ENCODE assay signal across 14 mouse cellular contexts in the genomic region with DNA sequence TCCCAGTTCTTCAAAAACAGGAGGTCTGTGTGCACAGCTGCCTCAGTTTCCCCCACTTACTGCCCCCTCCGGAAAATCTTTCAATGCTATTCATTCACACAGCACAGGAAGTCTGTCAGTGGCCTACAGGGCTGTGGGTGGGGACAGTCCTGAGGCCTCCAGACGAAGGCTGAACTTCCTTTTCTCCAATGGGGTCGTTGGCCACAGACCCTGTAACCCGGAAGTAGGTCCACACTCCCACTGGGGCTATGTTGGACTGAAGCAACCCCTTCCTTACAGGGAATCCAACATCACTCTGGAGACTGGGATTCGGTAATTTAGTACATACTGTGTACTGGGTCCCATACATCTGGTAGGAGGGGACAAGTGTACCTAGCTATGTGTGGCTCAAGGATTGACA. TPM values are rescaled to one million over a fixed set of nuclear protein-coding genes. Genes with fewer than 3 reads are reported as not detected.
A peak's percentile ranks its signal among the peaks of the same experiment; 100 is the strongest.
DNase-seq lines count a peak whose midpoint lies in the region; ATAC-seq lines count a peak whose summit lies in the region.
"Had no signal": no experiment of that assay in that cellular context is flagged by ENCODE, and none has a peak within 500 bp of the region (broad histone marks: within the 10 kb centered on the region; RNA-seq: fewer than 3 reads in every experiment).

No protein-coding gene starts in this region.

- 66% methylated on average over 5 of the region's 5 CpGs for WGBS in intestine, embryonic 16.5 days
- 64% methylated on average over 5 of the region's 5 CpGs for WGBS in intestine, embryonic 15.5 days
- WGBS in embryonic facial prominence, embryonic 10.5 days = 65% methylated on average over 5 of the region's 5 CpGs

- peaks cover 50% of the 10 kb centered on the region for H3K4me1 ChIP-seq in intestine, embryonic 16.5 days (ENCODE audit: control insufficient read depth, insufficient read depth, low read length)
- H3K4me1 ChIP-seq in intestine, embryonic 15.5 days (replicated peaks) = peaks cover 44% of the 10 kb centered on the region
- H3K4me1 ChIP-seq in embryonic facial prominence, embryonic 10.5 days = peaks cover 78% of the 10 kb centered on the region

- no peak overlapping the region for H3K4me3 ChIP-seq in intestine, embryonic 16.5 days (ENCODE audit: low read length)
- no peak overlapping the region for H3K4me3 ChIP-seq in intestine, embryonic 15.5 days (replicated peaks)
- H3K4me3 ChIP-seq in embryonic facial prominence, embryonic 10.5 days = 0 out of 2 replicates have a peak overlapping the region, but pooled peaks have one; percentile 8

- H3K36me3 ChIP-seq in intestine, embryonic 16.5 days (ENCODE audit: control insufficient read depth, insufficient read depth, low read length) = no peaks in the 10 kb centered on the region
- no peaks in the 10 kb centered on the region for H3K36me3 ChIP-seq in intestine, embryonic 15.5 days
- 0 out of 2 replicates have a peak, but pooled peaks cover under 1% of the 10 kb centered on the region for H3K36me3 ChIP-seq in embryonic facial prominence, embryonic 10.5 days (replicated peaks)

- H3K9ac ChIP-seq in intestine, embryonic 16.5 days (ENCODE audit: low read depth, low read length) = peak overlapping the region; percentile 35; the same call in 1 of the 2 replicates
- no peak overlapping the region for H3K9ac ChIP-seq in intestine, embryonic 15.5 days

- no peak overlapping the region for H3K4me2 ChIP-seq in intestine, embryonic 16.5 days (ENCODE audit: low read depth, low read length)
- no peak overlapping the region for H3K4me2 ChIP-seq in intestine, embryonic 15.5 days (replicated peaks)

- no peak for ATAC-seq in intestine, embryonic 16.5 days
- no peak for ATAC-seq in intestine, embryonic 15.5 days
- ATAC-seq: hindbrain, postnatal 0 days had no signal

- peak; percentile 60 to 61 for DNase-seq in spleen, postnatal 36 days (ENCODE audit: low spot score in 2 of 2)
- DNase-seq in spleen, postnatal 4 days (ENCODE audit: low spot score in 2 of 2) = no peak
- DNase-seq in embryonic facial prominence, embryonic 10.5 days (ENCODE audit: low spot score) = no peak
- DNase-seq in thymus, postnatal 4 days = peak; percentile 34
- no peak for DNase-seq in urinary bladder, postnatal 10 days (ENCODE audit: low spot score)
- DNase-seq: adrenal gland, adult 2 months; cerebellum, adult 8-10 months; embryo, embryonic 11 days; heart, postnatal 10 days; kidney, postnatal 14 days; lung, adult 18-20 months had no signal

- no peaks in the 10 kb centered on the region for H3K9me3 ChIP-seq in intestine, embryonic 16.5 days (ENCODE audit: control insufficient read depth, low read length)
- H3K9me3 ChIP-seq in intestine, embryonic 15.5 days = no peaks in the 10 kb centered on the region
- H3K9me3 ChIP-seq in embryonic facial prominence, embryonic 10.5 days = no peaks in the 10 kb centered on the region

- H3K27me3 ChIP-seq in intestine, embryonic 16.5 days (replicated peaks; ENCODE audit: control insufficient read depth, insufficient read depth, low read length) = no peaks in the 10 kb centered on the region
- H3K27me3 ChIP-seq in intestine, embryonic 15.5 days (replicated peaks) = no peaks in the 10 kb centered on the region
- H3K27me3 ChIP-seq in embryonic facial prominence, embryonic 10.5 days (replicated peaks; ENCODE audit: low read depth, poor library complexity, severe bottlenecking) = peaks cover 10% of the 10 kb centered on the region

- peak overlapping the region; percentile 41 for H3K27ac ChIP-seq in intestine, embryonic 16.5 days (ENCODE audit: low read length)
- H3K27ac ChIP-seq in intestine, embryonic 15.5 days = no peak overlapping the region
- peak overlapping the region; percentile 76 for H3K27ac ChIP-seq in embryonic facial prominence, embryonic 10.5 days (replicated peaks)
- H3K27ac ChIP-seq: hindbrain, postnatal 0 days had no signal

RNA-seq across cellular contexts. Expression of gene Jund, which starts 5.1 kb away (rescaled TPM):
- 37.3 and 52.2 TPM in 2 replicates for polyA plus RNA-seq in intestine, embryonic 16.5 days (2015; fragmentation: Nextera tagmentation; extraction: Ambion mirVana)
- polyA plus RNA-seq in intestine, embryonic 15.5 days (2015; fragmentation: Nextera tagmentation; extraction: Ambion mirVana) = 83.7 and 88.8 TPM in 2 replicates
- polyA plus RNA-seq in embryonic facial prominence, embryonic 10.5 days (2016; fragmentation: Nextera tagmentation; extraction: Ambion mirVana) = 58.7 and 61.7 TPM in 2 replicates

RNA-seq across cellular contexts. Expression of gene Iqcn, which starts 9.6 kb away (rescaled TPM):
- not detected in 2 replicates for polyA plus RNA-seq in intestine, embryonic 16.5 days (2015; fragmentation: Nextera tagmentation; extraction: Ambion mirVana)
- not detected in 2 replicates for polyA plus RNA-seq in intestine, embryonic 15.5 days (2015; fragmentation: Nextera tagmentation; extraction: Ambion mirVana)
- polyA plus RNA-seq in embryonic facial prominence, embryonic 10.5 days (2016; fragmentation: Nextera tagmentation; extraction: Ambion mirVana) = 0.05 TPM in 1 of 2 replicates, not detected in the other

RNA-seq across cellular contexts. Expression of gene Lsm4, which starts 20.6 kb away (rescaled TPM):
- 228 and 246 TPM in 2 replicates for polyA plus RNA-seq in intestine, embryonic 16.5 days (2015; fragmentation: Nextera tagmentation; extraction: Ambion mirVana)
- 286 and 323 TPM in 2 replicates for polyA plus RNA-seq in intestine, embryonic 15.5 days (2015; fragmentation: Nextera tagmentation; extraction: Ambion mirVana)
- polyA plus RNA-seq in embryonic facial prominence, embryonic 10.5 days (2016; fragmentation: Nextera tagmentation; extraction: Ambion mirVana) = 347 and 351 TPM in 2 replicates

RNA-seq across cellular contexts. Expression of gene Gm3336, which starts 24.7 kb away (rescaled TPM):
- polyA plus RNA-seq in intestine, embryonic 16.5 days (2015; fragmentation: Nextera tagmentation; extraction: Ambion mirVana) = 3.3 and 4.1 TPM in 2 replicates
- 2.1 and 2.5 TPM in 2 replicates for polyA plus RNA-seq in intestine, embryonic 15.5 days (2015; fragmentation: Nextera tagmentation; extraction: Ambion mirVana)
- not detected in 2 replicates for polyA plus RNA-seq in embryonic facial prominence, embryonic 10.5 days (2016; fragmentation: Nextera tagmentation; extraction: Ambion mirVana)
- polyA plus RNA-seq: hindbrain, postnatal 0 days had no signal

RNA-seq across cellular contexts. Expression of gene Pde4c, which starts 29.9 kb away (rescaled TPM):
- 0.28 and 0.64 TPM in 2 replicates for polyA plus RNA-seq in intestine, embryonic 16.5 days (2015; fragmentation: Nextera tagmentation; extraction: Ambion mirVana)
- 0.21 and 0.53 TPM in 2 replicates for polyA plus RNA-seq in intestine, embryonic 15.5 days (2015; fragmentation: Nextera tagmentation; extraction: Ambion mirVana)
- 0.20 and 0.69 TPM in 2 replicates for polyA plus RNA-seq in embryonic facial prominence, embryonic 10.5 days (2016; fragmentation: Nextera tagmentation; extraction: Ambion mirVana)

Comparison
In these comparisons a context has a peak if more than half of its experiments do, and no peak if none do; other contexts are left out.
1. DNase-seq: peak in spleen, postnatal 36 days (2 of 2) and thymus, postnatal 4 days (single experiment); none in spleen, postnatal 4 days (0 of 2), embryonic facial prominence, embryonic 10.5 days (single experiment) and urinary bladder, postnatal 10 days (single experiment).